Comparison of ENCODE assay signal across 8 mouse cellular contexts in the genomic region with DNA sequence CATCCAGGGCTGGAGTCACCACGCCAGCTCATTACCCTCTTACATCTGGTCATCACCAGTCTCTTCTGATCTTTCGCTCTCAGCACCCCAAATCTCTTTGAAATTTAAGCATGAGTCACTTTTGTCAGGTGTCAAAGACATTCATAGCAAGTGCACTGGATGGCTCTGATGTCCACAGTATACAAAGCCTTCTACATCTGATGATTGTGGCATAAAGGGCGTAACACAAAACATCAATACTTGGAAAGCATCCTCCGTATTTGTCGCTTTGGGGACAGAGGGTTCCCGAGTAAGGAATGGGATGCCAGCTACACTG. TPM values are rescaled to one million over a fixed set of nuclear protein-coding genes. Genes with fewer than 3 reads are reported as not detected.
DNase-seq lines count a peak whose midpoint lies in the region; ATAC-seq and TF ChIP-seq lines count a peak whose summit lies in the region.

No protein-coding gene starts in this region.

- peak overlapping the region; percentile 93 for H3K4me3 ChIP-seq in heart, embryonic 15.5 days
- H3K4me3 ChIP-seq in ES-Bruce4 (ENCODE audit: low read depth, low read length): peak overlapping the region; percentile 82
- peak overlapping the region; percentile 81 for H3K4me3 ChIP-seq in hindbrain, embryonic 11.5 days (ENCODE audit: low read depth, low read length)
- H3K4me3 ChIP-seq in midbrain, embryonic 11.5 days (ENCODE audit: low read depth, low read length): peak overlapping the region; percentile 69

- no peak for TF ChIP-seq CTCF in ES-Bruce4 (IDR thresholded peaks at IDR 0.05; ENCODE audit: low read depth, low read length)

- no peak overlapping the region for H3K27ac ChIP-seq in heart, embryonic 15.5 days
- H3K27ac ChIP-seq in ES-Bruce4 (ENCODE audit: insufficient read depth, low read length): no peak overlapping the region
- H3K27ac ChIP-seq in hindbrain, embryonic 11.5 days (ENCODE audit: low read depth, low read length): no peak overlapping the region
- no peak overlapping the region for H3K27ac ChIP-seq in midbrain, embryonic 11.5 days (ENCODE audit: low read depth, low read length)

- peak overlapping the region; percentile 87 for H3K9ac ChIP-seq in heart, embryonic 15.5 days
- peak overlapping the region; percentile 90 for H3K9ac ChIP-seq in ES-Bruce4 (ENCODE audit: low read depth, poor library complexity, severe bottlenecking)
- peak overlapping the region; percentile 94 for H3K9ac ChIP-seq in hindbrain, embryonic 11.5 days (ENCODE audit: low read depth, low read length)
- H3K9ac ChIP-seq in midbrain, embryonic 11.5 days (ENCODE audit: low read length): peak overlapping the region; percentile 90

- H3K4me1 ChIP-seq in heart, embryonic 15.5 days (replicated peaks): peaks cover 32% of the 10 kb centered on the region
- H3K4me1 ChIP-seq in ES-Bruce4 (ENCODE audit: control insufficient read depth, insufficient read depth, low read length): no peaks in the 10 kb centered on the region
- H3K4me1 ChIP-seq in hindbrain, embryonic 11.5 days (replicated peaks; ENCODE audit: control insufficient read depth, insufficient read depth, low read length): peaks cover 5% of the 10 kb centered on the region
- peaks cover 13% of the 10 kb centered on the region for H3K4me1 ChIP-seq in midbrain, embryonic 11.5 days (ENCODE audit: control insufficient read depth, insufficient read depth, low read length)

- peak overlapping the region; percentile 96 for H3K4me2 ChIP-seq in heart, embryonic 15.5 days
- H3K4me2 ChIP-seq in hindbrain, embryonic 11.5 days (replicated peaks; ENCODE audit: low read depth, low read length): peak overlapping the region; percentile 86
- peak overlapping the region; percentile 89 for H3K4me2 ChIP-seq in midbrain, embryonic 11.5 days

- DNase-seq in heart, postnatal 10 days: no peak
- no peak for DNase-seq in hindbrain, embryonic 11.5 days (ENCODE audit: low spot score)
- DNase-seq in midbrain, embryonic 11.5 days (ENCODE audit: low spot score, missing footprints): no peak
- no peak for DNase-seq in frontal cortex, postnatal 25 days (ENCODE audit: low spot score in 2 of 2)
- DNase-seq in thymus, postnatal 10 days (ENCODE audit: low spot score in 2 of 2): no peak
- no peak for DNase-seq in spleen, postnatal 4 days (ENCODE audit: low spot score in 2 of 2)

- no peaks in the 10 kb centered on the region for H3K9me3 ChIP-seq in heart, embryonic 15.5 days (replicated peaks)
- no peaks in the 10 kb centered on the region for H3K9me3 ChIP-seq in ES-Bruce4 (replicated peaks; ENCODE audit: control insufficient read depth, insufficient read depth, low read length, poor library complexity, severe bottlenecking)
- no peaks in the 10 kb centered on the region for H3K9me3 ChIP-seq in hindbrain, embryonic 11.5 days (ENCODE audit: control insufficient read depth, low read length)
- no peaks in the 10 kb centered on the region for H3K9me3 ChIP-seq in midbrain, embryonic 11.5 days (ENCODE audit: control insufficient read depth, low read length)

- ATAC-seq in heart, embryonic 15.5 days (replicated peaks; ENCODE audit: insufficient number of reproducible peaks, insufficient read depth, low FRiP score, low read depth): no peak
- ATAC-seq in hindbrain, embryonic 11.5 days (ENCODE audit: low FRiP score): peak; percentile 3; the same call in 1 of the 2 replicates
- ATAC-seq in midbrain, embryonic 11.5 days (ENCODE audit: low FRiP score): no peak

- no peaks in the 10 kb centered on the region for H3K27me3 ChIP-seq in heart, embryonic 15.5 days
- no peaks in the 10 kb centered on the region for H3K27me3 ChIP-seq in ES-Bruce4 (ENCODE audit: control insufficient read depth, insufficient read depth, low read length, poor library complexity, severe bottlenecking)
- no peaks in the 10 kb centered on the region for H3K27me3 ChIP-seq in hindbrain, embryonic 11.5 days (ENCODE audit: control insufficient read depth, insufficient read depth, low read length)
- no peaks in the 10 kb centered on the region for H3K27me3 ChIP-seq in midbrain, embryonic 11.5 days (ENCODE audit: control insufficient read depth, insufficient read depth, low read length)

- 26% methylated on average over 6 of the region's 6 CpGs for WGBS in heart, embryonic 15.5 days
- 26% methylated on average over 6 of the region's 6 CpGs for WGBS in hindbrain, embryonic 11.5 days
- 33% methylated on average over 6 of the region's 6 CpGs for WGBS in midbrain, embryonic 11.5 days

- TF ChIP-seq POLR2A in ES-Bruce4 (IDR thresholded peaks at IDR 0.05; ENCODE audit: insufficient read depth, low read length): no peak

- no peak for TF ChIP-seq EP300 in ES-Bruce4 (IDR thresholded peaks at IDR 0.05; ENCODE audit: insufficient read depth, low read depth, low read length)

- H3K36me3 ChIP-seq in heart, embryonic 15.5 days: no peaks in the 10 kb centered on the region
- peaks cover 13% of the 10 kb centered on the region for H3K36me3 ChIP-seq in ES-Bruce4 (ENCODE audit: control insufficient read depth, insufficient read depth, low read length, poor library complexity, severe bottlenecking)
- H3K36me3 ChIP-seq in hindbrain, embryonic 11.5 days (ENCODE audit: control insufficient read depth, insufficient read depth, low read length): no peaks in the 10 kb centered on the region
- H3K36me3 ChIP-seq in midbrain, embryonic 11.5 days (ENCODE audit: control insufficient read depth, insufficient read depth, low read length): no peaks in the 10 kb centered on the region

- intact Hi-C loops in heart, postnatal 10 days (cut with DNase I): no loop called here

RNA-seq across cellular contexts. Expression of gene Dirc2, which starts 0.7 kb away (rescaled TPM):
- polyA plus RNA-seq in heart, embryonic 15.5 days (2015; fragmentation: Nextera tagmentation; extraction: Ambion mirVana): 11.2 and 12.8 TPM in 2 replicates
- 10 to 100 TPM; 47.1 to 50.2 TPM for total RNA-seq in heart, postnatal 10 days (2021)
- 18.3 and 18.5 TPM in 2 replicates for polyA plus RNA-seq in ES-Bruce4 (2011; ENCODE audit: insufficient read depth, insufficient read length, low read depth, missing spikeins)
- polyA plus RNA-seq in hindbrain, embryonic 11.5 days (2014; fragmentation: Nextera tagmentation; extraction: Ambion mirVana): 20.1 and 21.1 TPM in 2 replicates
- 17.5 and 19.3 TPM in 2 replicates for polyA plus RNA-seq in midbrain, embryonic 11.5 days (2014; fragmentation: Nextera tagmentation; extraction: Ambion mirVana)

RNA-seq across cellular contexts. Expression of gene Hspbap1, which starts 1.7 kb away (rescaled TPM):
- polyA plus RNA-seq in heart, embryonic 15.5 days (2015; fragmentation: Nextera tagmentation; extraction: Ambion mirVana): 6.9 and 7.3 TPM in 2 replicates
- total RNA-seq in heart, postnatal 10 days (2021): 1 to 10 TPM; 2.8 to 3.8 TPM
- 71.3 and 72.5 TPM in 2 replicates for polyA plus RNA-seq in ES-Bruce4 (2011; ENCODE audit: insufficient read depth, insufficient read length, low read depth, missing spikeins)
- polyA plus RNA-seq in hindbrain, embryonic 11.5 days (2014; fragmentation: Nextera tagmentation; extraction: Ambion mirVana): 24.7 and 25.2 TPM in 2 replicates
- 21.5 and 22.7 TPM in 2 replicates for polyA plus RNA-seq in midbrain, embryonic 11.5 days (2014; fragmentation: Nextera tagmentation; extraction: Ambion mirVana)
